Mouse (Mus musculus): ENCODE data around the gene Eml1. TPM values are rescaled to one million over a fixed set of nuclear protein-coding genes. Genes with fewer than 3 reads are reported as not detected.

The Eml1 gene
- polyA plus RNA-seq, 1 experiment from 2014 or later = 52.8 TPM

GRCm38 (mm10) chr12:108430964-108431363, 60.2 kb downstream of the Eml1 start:
- Histone ChIP-seq H3K27me3 (replicated peaks) (no peaks in the 10 kb centered on the region), H3K4me2 (no peak overlapping the region), H3K36me3 (no peaks in the 10 kb centered on the region), H3K4me3 (no peak overlapping the region), H3K9me3 (no peaks in the 10 kb centered on the region), H3K4me1 (peaks cover 28% of the 10 kb centered on the region), H3K9ac (no peak overlapping the region), H3K27ac (replicated peaks) (no peak overlapping the region)
- ATAC-seq (ENCODE audit: extremely low read depth, insufficient number of reproducible peaks, low FRiP score, low TSS enrichment) = no peak
- 68% methylated on average over 3 of the region's 3 CpGs for WGBS

GRCm38 (mm10) chr12:108431714-108432113, 61.0 kb downstream of the Eml1 start:
- ATAC-seq (ENCODE audit: extremely low read depth, insufficient number of reproducible peaks, low FRiP score, low TSS enrichment) = no peak
- Histone ChIP-seq H3K27ac (replicated peaks) (no peak overlapping the region), H3K4me3 (no peak overlapping the region), H3K9ac (no peak overlapping the region), H3K27me3 (replicated peaks) (no peaks in the 10 kb centered on the region), H3K36me3 (no peaks in the 10 kb centered on the region), H3K4me2 (no peak overlapping the region), H3K4me1 (peaks cover 35% of the 10 kb centered on the region), H3K9me3 (no peaks in the 10 kb centered on the region)
- 70% methylated on average over 6 of the region's 6 CpGs for WGBS

GRCm38 (mm10) chr12:108432578-108432977, 61.8 kb downstream of the Eml1 start:
- Histone ChIP-seq H3K4me1 (peaks cover 44% of the 10 kb centered on the region), H3K9me3 (no peaks in the 10 kb centered on the region), H3K27me3 (replicated peaks) (no peaks in the 10 kb centered on the region), H3K4me3 (no peak overlapping the region), H3K27ac (replicated peaks) (no peak overlapping the region), H3K36me3 (no peaks in the 10 kb centered on the region), H3K4me2 (no peak overlapping the region), H3K9ac (no peak overlapping the region)
- ATAC-seq (ENCODE audit: extremely low read depth, insufficient number of reproducible peaks, low FRiP score, low TSS enrichment) = no peak
- 47% methylated on average over 5 of the region's 5 CpGs for WGBS

- H3K4me2 ChIP-seq = no peak overlapping the region
- peaks cover 48% of the 10 kb centered on the region for H3K4me1 ChIP-seq
- ATAC-seq (ENCODE audit: extremely low read depth, insufficient number of reproducible peaks, low FRiP score, low TSS enrichment) = no peak
- 78% methylated on average over 16 of the region's 16 CpGs for WGBS
- H3K9me3 ChIP-seq = no peaks in the 10 kb centered on the region
- no peaks in the 10 kb centered on the region for H3K27me3 ChIP-seq (replicated peaks)
- no peaks in the 10 kb centered on the region for H3K36me3 ChIP-seq
- H3K9ac ChIP-seq = no peak overlapping the region
- no peak overlapping the region for H3K4me3 ChIP-seq
- H3K27ac ChIP-seq (replicated peaks) = no peak overlapping the region
These were observed 62.3 kb downstream of the Eml1 start for GRCm38 (mm10) chr12:108433030-108433429.

- 63% methylated on average over 10 of the region's 10 CpGs for WGBS
- Histone ChIP-seq H3K9ac (no peak overlapping the region), H3K27me3 (replicated peaks) (no peaks in the 10 kb centered on the region), H3K27ac (replicated peaks) (no peak overlapping the region), H3K9me3 (no peaks in the 10 kb centered on the region), H3K36me3 (no peaks in the 10 kb centered on the region), H3K4me3 (no peak overlapping the region), H3K4me1 (peaks cover 48% of the 10 kb centered on the region), H3K4me2 (no peak overlapping the region)
- no peak for ATAC-seq (ENCODE audit: extremely low read depth, insufficient number of reproducible peaks, low FRiP score, low TSS enrichment)
These were observed 62.7 kb downstream of the Eml1 start for GRCm38 (mm10) chr12:108433498-108433897.

GRCm38 (mm10) chr12:108435444-108436015, 64.8 kb downstream of the Eml1 start:
- H3K4me2 ChIP-seq = peak overlapping the region; percentile 1; the same call in 1 of the 2 replicates

GRCm38 (mm10) chr12:108436029-108436923, 65.5 kb downstream of the Eml1 start:
- ATAC-seq (ENCODE audit: extremely low read depth, insufficient number of reproducible peaks, low FRiP score, low TSS enrichment) = no peak
- H3K9me3 ChIP-seq = no peaks in the 10 kb centered on the region
- WGBS = 53% methylated on average over 24 of the region's 24 CpGs

More at GRCm38 (mm10) chr12:108435444-108436015, 64.8 kb downstream of the Eml1 start:
- Histone ChIP-seq H3K27me3 (replicated peaks) (no peaks in the 10 kb centered on the region), H3K4me3 (no peak overlapping the region), H3K4me1 (peaks cover 54% of the 10 kb centered on the region), H3K9me3 (no peaks in the 10 kb centered on the region), H3K36me3 (no peaks in the 10 kb centered on the region), H3K27ac (replicated peaks) (peak overlapping the region; percentile 77), H3K9ac (peak overlapping the region; percentile 61; the same call in 1 of the 2 replicates)
- 53% methylated on average over 12 of the region's 12 CpGs for WGBS
- ATAC-seq (ENCODE audit: extremely low read depth, insufficient number of reproducible peaks, low FRiP score, low TSS enrichment) = no peak

GRCm38 (mm10) chr12:108437446-108437845, 66.7 kb downstream of the Eml1 start:
- peak overlapping the region; percentile 11 for H3K9ac ChIP-seq
- whole genome bisulfite sequencing = 58% methylated on average over 13 of the region's 13 CpGs
- H3K36me3 ChIP-seq = no peaks in the 10 kb centered on the region
- no peaks in the 10 kb centered on the region for H3K9me3 ChIP-seq
- H3K4me1 ChIP-seq = peaks cover 53% of the 10 kb centered on the region
- peak overlapping the region; percentile 77 for H3K27ac ChIP-seq (replicated peaks)
- no peak for ATAC-seq (ENCODE audit: extremely low read depth, insufficient number of reproducible peaks, low FRiP score, low TSS enrichment)
- H3K27me3 ChIP-seq (replicated peaks) = no peaks in the 10 kb centered on the region
- no peak overlapping the region for H3K4me3 ChIP-seq
- H3K4me2 ChIP-seq = peak overlapping the region; percentile 34

More at GRCm38 (mm10) chr12:108436029-108436923, 65.5 kb downstream of the Eml1 start:
- peak overlapping the region; percentile 34 for H3K4me2 ChIP-seq
- H3K36me3 ChIP-seq = no peaks in the 10 kb centered on the region
- peak overlapping the region; percentile 77 for H3K27ac ChIP-seq (replicated peaks)
- H3K27me3 ChIP-seq (replicated peaks) = no peaks in the 10 kb centered on the region
- H3K4me3 ChIP-seq = no peak overlapping the region
- H3K9ac ChIP-seq = peak overlapping the region; percentile 48; the same call in 1 of the 2 replicates
- H3K4me1 ChIP-seq = peaks cover 57% of the 10 kb centered on the region

GRCm38 (mm10) chr12:108443271-108443670, 72.5 kb downstream of the Eml1 start:
- H3K27ac ChIP-seq (replicated peaks) = no peak overlapping the region
- H3K9me3 ChIP-seq = no peaks in the 10 kb centered on the region
- H3K9ac ChIP-seq = peak overlapping the region; percentile 50
- H3K36me3 ChIP-seq = no peaks in the 10 kb centered on the region
- no peak overlapping the region for H3K4me2 ChIP-seq
- WGBS = 13% methylated on average over 10 of the region's 10 CpGs
- no peak overlapping the region for H3K4me3 ChIP-seq
- H3K27me3 ChIP-seq (replicated peaks) = no peaks in the 10 kb centered on the region
- H3K4me1 ChIP-seq = peaks cover 18% of the 10 kb centered on the region
- ATAC-seq (ENCODE audit: extremely low read depth, insufficient number of reproducible peaks, low FRiP score, low TSS enrichment) = no peak

GRCm38 (mm10) chr12:108443708-108444107, 73.0 kb downstream of the Eml1 start:
- no peaks in the 10 kb centered on the region for H3K9me3 ChIP-seq
- no peak overlapping the region for H3K4me2 ChIP-seq
- H3K27me3 ChIP-seq (replicated peaks) = no peaks in the 10 kb centered on the region
- 82% methylated on average over 5 of the region's 5 CpGs for WGBS
- H3K27ac ChIP-seq (replicated peaks) = no peak overlapping the region
- no peaks in the 10 kb centered on the region for H3K36me3 ChIP-seq
- peaks cover 18% of the 10 kb centered on the region for H3K4me1 ChIP-seq
- H3K9ac ChIP-seq = no peak overlapping the region
- no peak overlapping the region for H3K4me3 ChIP-seq
- no peak for ATAC-seq (ENCODE audit: extremely low read depth, insufficient number of reproducible peaks, low FRiP score, low TSS enrichment)

- H3K4me2 ChIP-seq = no peak overlapping the region
- H3K4me3 ChIP-seq = no peak overlapping the region
- ATAC-seq (ENCODE audit: extremely low read depth, insufficient number of reproducible peaks, low FRiP score, low TSS enrichment) = no peak
- H3K4me1 ChIP-seq = peaks cover 19% of the 10 kb centered on the region
- no peak overlapping the region for H3K27ac ChIP-seq (replicated peaks)
- 79% methylated on average over 11 of the region's 11 CpGs for WGBS
- no peaks in the 10 kb centered on the region for H3K36me3 ChIP-seq
- H3K27me3 ChIP-seq (replicated peaks) = no peaks in the 10 kb centered on the region
- no peaks in the 10 kb centered on the region for H3K9me3 ChIP-seq
- no peak overlapping the region for H3K9ac ChIP-seq
These were observed 73.7 kb downstream of the Eml1 start for GRCm38 (mm10) chr12:108444166-108445115.

All from heart, embryonic 13.5 days (tissue).